Mouse (Mus musculus): ENCODE measurements around the gene Spc24. TPM values are rescaled to one million over a fixed set of nuclear protein-coding genes. Genes with fewer than 3 reads are reported as not detected.
"Not testable (repeated sequence)": the region's sequence is repeated elsewhere in the genome, so short reads cannot be mapped to it uniquely, and the experiment has no call there.

Gene Spc24
- polyA plus RNA-seq, 1 experiment from 2014 or later = 64.3 TPM

GRCm38 (mm10) chr9:21798345-21799009 lies 38.4 kb upstream of the Spc24 start, which contains the start of gene Kank2:
Kank2 (minus strand) TSS chr9:21798744.
- DNase-seq (ENCODE audit: low spot score) = peak; percentile 74
- no peaks in the 10 kb centered on the region for H3K36me3 ChIP-seq (ENCODE audit: control insufficient read depth, insufficient read depth, low read length)
- H3K27me3 ChIP-seq (replicated peaks; ENCODE audit: control insufficient read depth, insufficient read depth, low read length) = no peaks in the 10 kb centered on the region
- peaks cover 7% of the 10 kb centered on the region for H3K4me1 ChIP-seq (ENCODE audit: control insufficient read depth, insufficient read depth, low read length)
- peak within 1 kb of the TSS; percentile 68 for H3K9ac ChIP-seq (ENCODE audit: low read length)
- H3K27ac ChIP-seq (ENCODE audit: low read depth, low read length) = peak within 1 kb of the TSS; percentile 52; the same call in 1 of the 2 replicates
- peak; percentile 86 for ATAC-seq
- H3K9me3 ChIP-seq (replicated peaks; ENCODE audit: control insufficient read depth, low read length) = no peaks in the 10 kb centered on the region
- under 1% methylated on average over 50 of the region's 52 CpGs for WGBS
- H3K4me3 ChIP-seq (ENCODE audit: low read depth, low read length) = peak within 1 kb of the TSS; percentile 51
- H3K4me2 ChIP-seq (ENCODE audit: low read length) = peak within 1 kb of the TSS; percentile 87

GRCm38 (mm10) chr9:21797921-21798344 lies 37.8 kb upstream of the Spc24 start:
- peak overlapping the region; percentile 68 for H3K9ac ChIP-seq (ENCODE audit: low read length)
- H3K9me3 ChIP-seq (replicated peaks; ENCODE audit: control insufficient read depth, low read length) = no peaks in the 10 kb centered on the region
- H3K27ac ChIP-seq (ENCODE audit: low read depth, low read length) = peak overlapping the region; percentile 52; the same call in 1 of the 2 replicates
- H3K4me3 ChIP-seq (ENCODE audit: low read depth, low read length) = peak overlapping the region; percentile 51
- H3K36me3 ChIP-seq (ENCODE audit: control insufficient read depth, insufficient read depth, low read length) = no peaks in the 10 kb centered on the region
- under 1% methylated on average over 26 of the region's 26 CpGs for WGBS
- H3K4me2 ChIP-seq (ENCODE audit: low read length) = peak overlapping the region; percentile 87
- ATAC-seq (peak; percentile 59), DNase-seq (ENCODE audit: low spot score) (peak; percentile 28)
- H3K4me1 ChIP-seq (ENCODE audit: control insufficient read depth, insufficient read depth, low read length) = peaks cover 7% of the 10 kb centered on the region
- no peaks in the 10 kb centered on the region for H3K27me3 ChIP-seq (replicated peaks; ENCODE audit: control insufficient read depth, insufficient read depth, low read length)

- no peak overlapping the region for H3K9ac ChIP-seq (ENCODE audit: low read length)
- DNase-seq (ENCODE audit: low spot score) (no peak), ATAC-seq (no peak)
- no peak overlapping the region for H3K4me2 ChIP-seq (ENCODE audit: low read length)
- no peaks in the 10 kb centered on the region for H3K9me3 ChIP-seq (replicated peaks; ENCODE audit: control insufficient read depth, low read length)
- H3K27ac ChIP-seq (ENCODE audit: low read depth, low read length) = no peak overlapping the region
- no peaks in the 10 kb centered on the region for H3K27me3 ChIP-seq (replicated peaks; ENCODE audit: control insufficient read depth, insufficient read depth, low read length)
- H3K4me3 ChIP-seq (ENCODE audit: low read depth, low read length) = no peak overlapping the region
- WGBS = 83% methylated on average over 3 of the region's 3 CpGs
- no peaks in the 10 kb centered on the region for H3K36me3 ChIP-seq (ENCODE audit: control insufficient read depth, insufficient read depth, low read length)
- peaks cover 7% of the 10 kb centered on the region for H3K4me1 ChIP-seq (ENCODE audit: control insufficient read depth, insufficient read depth, low read length)
Measured at GRCm38 (mm10) chr9:21796919-21797318, 36.8 kb upstream of the Spc24 start.

GRCm38 (mm10) chr9:21796259-21796658 lies 36.2 kb upstream of the Spc24 start:
- no peak for ATAC-seq
- DNase-seq (ENCODE audit: low spot score) = no peak
- Histone ChIP-seq H3K27me3 (replicated peaks; ENCODE audit: control insufficient read depth, insufficient read depth, low read length) (no peaks in the 10 kb centered on the region), H3K9me3 (replicated peaks; ENCODE audit: control insufficient read depth, low read length) (no peaks in the 10 kb centered on the region), H3K4me2 (ENCODE audit: low read length) (no peak overlapping the region), H3K9ac (ENCODE audit: low read length) (no peak overlapping the region), H3K36me3 (ENCODE audit: control insufficient read depth, insufficient read depth, low read length) (no peaks in the 10 kb centered on the region), H3K4me3 (ENCODE audit: low read depth, low read length) (no peak overlapping the region), H3K4me1 (ENCODE audit: control insufficient read depth, insufficient read depth, low read length) (peaks cover 7% of the 10 kb centered on the region), H3K27ac (ENCODE audit: low read depth, low read length) (no peak overlapping the region)
- 77% methylated on average over 3 of the region's 3 CpGs for WGBS

- H3K27me3 ChIP-seq (replicated peaks; ENCODE audit: control insufficient read depth, insufficient read depth, low read length) = no peaks in the 10 kb centered on the region
- no peak overlapping the region for H3K4me2 ChIP-seq (ENCODE audit: low read length)
- H3K36me3 ChIP-seq (ENCODE audit: control insufficient read depth, insufficient read depth, low read length) = no peaks in the 10 kb centered on the region
- ATAC-seq (no peak), DNase-seq (ENCODE audit: low spot score) (no peak)
- peaks cover 7% of the 10 kb centered on the region for H3K4me1 ChIP-seq (ENCODE audit: control insufficient read depth, insufficient read depth, low read length)
- no peak overlapping the region for H3K27ac ChIP-seq (ENCODE audit: low read depth, low read length)
- H3K9ac ChIP-seq (ENCODE audit: low read length) = no peak overlapping the region
- H3K9me3 ChIP-seq (replicated peaks; ENCODE audit: control insufficient read depth, low read length) = no peaks in the 10 kb centered on the region
- no peak overlapping the region for H3K4me3 ChIP-seq (ENCODE audit: low read depth, low read length)
- 90% methylated on average over 5 of the region's 5 CpGs for WGBS
Measured at GRCm38 (mm10) chr9:21795579-21795978, 35.5 kb upstream of the Spc24 start.

GRCm38 (mm10) chr9:21794925-21795324 lies 34.8 kb upstream of the Spc24 start:
- no peaks in the 10 kb centered on the region for H3K36me3 ChIP-seq (ENCODE audit: control insufficient read depth, insufficient read depth, low read length)
- H3K4me3 ChIP-seq (ENCODE audit: low read depth, low read length) = no peak overlapping the region
- ATAC-seq (no peak), DNase-seq (ENCODE audit: low spot score) (no peak)
- no peak overlapping the region for H3K4me2 ChIP-seq (ENCODE audit: low read length)
- no peak overlapping the region for H3K9ac ChIP-seq (ENCODE audit: low read length)
- no peaks in the 10 kb centered on the region for H3K27me3 ChIP-seq (replicated peaks; ENCODE audit: control insufficient read depth, insufficient read depth, low read length)
- H3K4me1 ChIP-seq (ENCODE audit: control insufficient read depth, insufficient read depth, low read length) = peaks cover 7% of the 10 kb centered on the region
- no peaks in the 10 kb centered on the region for H3K9me3 ChIP-seq (replicated peaks; ENCODE audit: control insufficient read depth, low read length)
- WGBS = 96% methylated on average over 25 of the region's 25 CpGs
- H3K27ac ChIP-seq (ENCODE audit: low read depth, low read length) = no peak overlapping the region

GRCm38 (mm10) chr9:21794344-21794834 lies 34.3 kb upstream of the Spc24 start:
- H3K27me3 ChIP-seq (replicated peaks; ENCODE audit: control insufficient read depth, insufficient read depth, low read length) = no peaks in the 10 kb centered on the region
- no peak overlapping the region for H3K27ac ChIP-seq (ENCODE audit: low read depth, low read length)
- DNase-seq (ENCODE audit: low spot score) (no peak), ATAC-seq (no peak)
- no peak overlapping the region for H3K4me3 ChIP-seq (ENCODE audit: low read depth, low read length)
- 95% methylated on average over 18 of the region's 18 CpGs for WGBS
- no peaks in the 10 kb centered on the region for H3K9me3 ChIP-seq (replicated peaks; ENCODE audit: control insufficient read depth, low read length)
- peaks cover 7% of the 10 kb centered on the region for H3K4me1 ChIP-seq (ENCODE audit: control insufficient read depth, insufficient read depth, low read length)
- no peak overlapping the region for H3K9ac ChIP-seq (ENCODE audit: low read length)
- H3K36me3 ChIP-seq (ENCODE audit: control insufficient read depth, insufficient read depth, low read length) = no peaks in the 10 kb centered on the region
- no peak overlapping the region for H3K4me2 ChIP-seq (ENCODE audit: low read length)

- not testable (repeated sequence) for H3K27me3 ChIP-seq (replicated peaks; ENCODE audit: control insufficient read depth, insufficient read depth, low read length); H3K27ac ChIP-seq (ENCODE audit: low read depth, low read length); ATAC-seq; H3K36me3 ChIP-seq (ENCODE audit: control insufficient read depth, insufficient read depth, low read length); H3K4me1 ChIP-seq (ENCODE audit: control insufficient read depth, insufficient read depth, low read length); H3K9ac ChIP-seq (ENCODE audit: low read length); H3K4me3 ChIP-seq (ENCODE audit: low read depth, low read length); H3K4me2 ChIP-seq (ENCODE audit: low read length); H3K9me3 ChIP-seq (replicated peaks; ENCODE audit: control insufficient read depth, low read length); DNase-seq (ENCODE audit: low spot score)
- WGBS = 97% methylated on average over 6 of the region's 6 CpGs
Measured at GRCm38 (mm10) chr9:21793507-21793906, 33.4 kb upstream of the Spc24 start.

- Histone ChIP-seq H3K36me3 (ENCODE audit: control insufficient read depth, insufficient read depth, low read length) (no peaks in the 10 kb centered on the region), H3K9me3 (replicated peaks; ENCODE audit: control insufficient read depth, low read length) (no peaks in the 10 kb centered on the region), H3K4me3 (ENCODE audit: low read depth, low read length) (no peak overlapping the region), H3K4me2 (ENCODE audit: low read length) (no peak overlapping the region), H3K27me3 (replicated peaks; ENCODE audit: control insufficient read depth, insufficient read depth, low read length) (no peaks in the 10 kb centered on the region), H3K27ac (ENCODE audit: low read depth, low read length) (no peak overlapping the region; the same call in 1 of the 2 replicates), H3K9ac (ENCODE audit: low read length) (no peak overlapping the region), H3K4me1 (ENCODE audit: control insufficient read depth, insufficient read depth, low read length) (no peaks in the 10 kb centered on the region)
- peak; percentile 74 for ATAC-seq
- DNase-seq (ENCODE audit: low spot score) = peak; percentile 77
- WGBS = 52% methylated on average over 8 of the region's 8 CpGs
Measured at GRCm38 (mm10) chr9:21792644-21793043, 32.5 kb upstream of the Spc24 start.
